Mouse (Mus musculus) limb, embryonic 12.5 days (tissue): ENCODE measurements at regions not wholly inside any gene's neighbourhood (a gene's known extent, or its start where the extent isn't known, plus 50 kb on each side); places are given as distances from the start of the nearest gene placed in this dataset.

ENCODE experiments used
- ATAC-seq: fragments of 200-750 bp; cut with Nextera tagmentation; 2 replicates; pipeline ENCODE4 v1.8.0; 2017; ENCODE audit warnings: low read depth, moderate TSS enrichment; ENCODE audit not compliant: insufficient number of reproducible peaks, insufficient read depth, low FRiP score, low TSS enrichment
- H3K27ac ChIP-seq: fragments of 300-500 bp; sonication (generic); 2 replicates; pipeline ENCODE4 v1.5.1; 2016; ENCODE audit warnings: mild to moderate bottlenecking, moderate library complexity
- H3K27me3 ChIP-seq: fragments of 300-500 bp; sonication (generic); 2 replicates; pipeline ENCODE4 v1.6.1; 2016; ENCODE audit warnings: mild to moderate bottlenecking, moderate library complexity
- H3K36me3 ChIP-seq: fragments of 300-500 bp; sonication (generic); 2 replicates; pipeline ENCODE4 v1.6.1; 2016; ENCODE audit warnings: mild to moderate bottlenecking, moderate library complexity
- H3K4me1 ChIP-seq: fragments of 300-500 bp; sonication (generic); replicated peaks from 2 replicates; pipeline ENCODE4 v1.6.1; 2016
- H3K4me2 ChIP-seq: fragments of 300-500 bp; sonication (generic); 2 replicates; pipeline ENCODE4 v1.6.1; 2016; ENCODE audit warnings: mild to moderate bottlenecking, moderate library complexity
- H3K4me3 ChIP-seq: fragments of 300-500 bp; sonication (generic); replicated peaks from 2 replicates; pipeline ENCODE4 v1.5.1; 2016; ENCODE audit warnings: mild to moderate bottlenecking
- H3K9ac ChIP-seq: fragments of 300-500 bp; sonication (generic); replicated peaks from 2 replicates; pipeline ENCODE4 v1.6.1; 2016; ENCODE audit warnings: mild to moderate bottlenecking, moderate library complexity
- H3K9me3 ChIP-seq: fragments of 300-500 bp; sonication (generic); 2 replicates; pipeline ENCODE4 v1.6.1; 2016; ENCODE audit warnings: mild to moderate bottlenecking, moderate library complexity
- WGBS: fragments of 180-500 bp; shearing (Covaris S2); methylation state at CpG from one replicate; pipeline ENCODE4 v1.1.7; 2016; 5-methylcytosine and 5-hydroxymethylcytosine counted together

GRCm38 (mm10) chr4:152771386-152771785, 293.7 kb upstream of the Kcnab2 start:
- no peak for ATAC-seq
- Histone ChIP-seq H3K4me1 (0 out of 2 replicates have a peak, but pooled peaks cover 6% of the 10 kb centered on the region), H3K4me2 (no peak overlapping the region), H3K9ac (no peak overlapping the region), H3K4me3 (no peak overlapping the region), H3K27ac (no peak overlapping the region), H3K9me3 (0 out of 2 replicates have a peak, but pooled peaks cover 3% of the 10 kb centered on the region), H3K27me3 (no peaks in the 10 kb centered on the region), H3K36me3 (no peaks in the 10 kb centered on the region)
- 69% methylated on average over 7 of the region's 7 CpGs for WGBS

GRCm38 (mm10) chr4:152767372-152767771, 289.7 kb upstream of the Kcnab2 start:
- Histone ChIP-seq H3K27ac (no peak overlapping the region), H3K36me3 (no peaks in the 10 kb centered on the region), H3K9me3 (peaks cover 12% of the 10 kb centered on the region; the same call in 1 of the 2 replicates), H3K4me1 (peaks cover 18% of the 10 kb centered on the region), H3K4me2 (no peak overlapping the region), H3K9ac (no peak overlapping the region), H3K4me3 (no peak overlapping the region), H3K27me3 (no peaks in the 10 kb centered on the region)
- 84% methylated on average over 5 of the region's 5 CpGs for WGBS
- ATAC-seq = no peak

- 33% methylated on average over 6 of the region's 6 CpGs for WGBS
- H3K27ac ChIP-seq = no peak overlapping the region
- no peak overlapping the region for H3K4me2 ChIP-seq
- peaks cover 12% of the 10 kb centered on the region for H3K4me1 ChIP-seq
- H3K9ac ChIP-seq = no peak overlapping the region
- peaks cover 12% of the 10 kb centered on the region; the same call in 1 of the 2 replicates for H3K9me3 ChIP-seq
- no peak overlapping the region for H3K4me3 ChIP-seq
- no peaks in the 10 kb centered on the region for H3K36me3 ChIP-seq
- H3K27me3 ChIP-seq = no peaks in the 10 kb centered on the region
- no peak for ATAC-seq
Measured at GRCm38 (mm10) chr4:152763116-152763515, 285.4 kb upstream of the Kcnab2 start.

- H3K9me3 ChIP-seq = peaks cover 12% of the 10 kb centered on the region; the same call in 1 of the 2 replicates
- H3K4me3 ChIP-seq = no peak overlapping the region
- WGBS = 42% methylated on average over 4 of the region's 4 CpGs
- H3K27ac ChIP-seq = no peak overlapping the region
- H3K9ac ChIP-seq = no peak overlapping the region
- H3K36me3 ChIP-seq = no peaks in the 10 kb centered on the region
- no peaks in the 10 kb centered on the region for H3K27me3 ChIP-seq
- peaks cover 12% of the 10 kb centered on the region for H3K4me1 ChIP-seq
- H3K4me2 ChIP-seq = no peak overlapping the region
- ATAC-seq = no peak
Measured at GRCm38 (mm10) chr4:152762576-152762975, 284.9 kb upstream of the Kcnab2 start.

GRCm38 (mm10) chr4:152757191-152757590, 279.5 kb upstream of the Kcnab2 start:
- no peak overlapping the region for H3K4me3 ChIP-seq
- 91% methylated on average over 5 of the region's 5 CpGs for WGBS
- no peaks in the 10 kb centered on the region for H3K27me3 ChIP-seq
- H3K36me3 ChIP-seq = no peaks in the 10 kb centered on the region
- H3K27ac ChIP-seq = no peak overlapping the region
- H3K4me1 ChIP-seq = no peaks in the 10 kb centered on the region
- no peak overlapping the region for H3K4me2 ChIP-seq
- no peak for ATAC-seq
- H3K9ac ChIP-seq = no peak overlapping the region
- 0 out of 2 replicates have a peak, but pooled peaks cover 1% of the 10 kb centered on the region for H3K9me3 ChIP-seq

- Histone ChIP-seq H3K4me1 (no peaks in the 10 kb centered on the region), H3K36me3 (no peaks in the 10 kb centered on the region), H3K9me3 (0 out of 2 replicates have a peak, but pooled peaks cover 5% of the 10 kb centered on the region), H3K4me2 (no peak overlapping the region), H3K4me3 (no peak overlapping the region), H3K27me3 (no peaks in the 10 kb centered on the region), H3K27ac (no peak overlapping the region), H3K9ac (no peak overlapping the region)
- 77% methylated on average over 10 of the region's 10 CpGs for WGBS
- no peak for ATAC-seq
Measured at GRCm38 (mm10) chr4:152756535-152756934, 278.9 kb upstream of the Kcnab2 start.

GRCm38 (mm10) chr4:152755756-152756155, 278.1 kb upstream of the Kcnab2 start:
- no peak overlapping the region for H3K4me3 ChIP-seq
- no peaks in the 10 kb centered on the region for H3K27me3 ChIP-seq
- H3K4me2 ChIP-seq = no peak overlapping the region
- WGBS = 89% methylated on average over 8 of the region's 8 CpGs
- H3K4me1 ChIP-seq = no peaks in the 10 kb centered on the region
- no peak overlapping the region for H3K27ac ChIP-seq
- H3K36me3 ChIP-seq = no peaks in the 10 kb centered on the region
- no peak overlapping the region for H3K9ac ChIP-seq
- ATAC-seq = no peak
- 0 out of 2 replicates have a peak, but pooled peaks cover 5% of the 10 kb centered on the region for H3K9me3 ChIP-seq

- Histone ChIP-seq H3K27me3 (peaks cover 7% of the 10 kb centered on the region; the same call in 1 of the 2 replicates), H3K27ac (no peak overlapping the region), H3K9me3 (0 out of 2 replicates have a peak, but pooled peaks cover 4% of the 10 kb centered on the region), H3K36me3 (no peaks in the 10 kb centered on the region), H3K9ac (no peak overlapping the region), H3K4me1 (no peaks in the 10 kb centered on the region), H3K4me3 (no peak overlapping the region), H3K4me2 (no peak overlapping the region)
- no peak for ATAC-seq
- WGBS = 43% methylated on average over 11 of the region's 11 CpGs
Measured at GRCm38 (mm10) chr4:152744366-152744765, 266.7 kb upstream of the Kcnab2 start.

- no peak for ATAC-seq
- Histone ChIP-seq H3K4me1 (no peaks in the 10 kb centered on the region), H3K9me3 (no peaks in the 10 kb centered on the region), H3K4me2 (no peak overlapping the region), H3K4me3 (no peak overlapping the region), H3K27me3 (peaks cover 14% of the 10 kb centered on the region; the same call in 1 of the 2 replicates), H3K36me3 (no peaks in the 10 kb centered on the region), H3K9ac (no peak overlapping the region), H3K27ac (no peak overlapping the region)
- WGBS = 77% methylated on average over 2 of the region's 2 CpGs
Measured at GRCm38 (mm10) chr4:152733017-152733416, 255.3 kb upstream of the Kcnab2 start.

GRCm38 (mm10) chr4:152731988-152732387, 254.3 kb upstream of the Kcnab2 start:
- Histone ChIP-seq H3K9me3 (no peaks in the 10 kb centered on the region), H3K27me3 (peaks cover 11% of the 10 kb centered on the region; the same call in 1 of the 2 replicates), H3K9ac (no peak overlapping the region), H3K27ac (no peak overlapping the region), H3K4me3 (no peak overlapping the region), H3K4me1 (no peaks in the 10 kb centered on the region), H3K4me2 (no peak overlapping the region), H3K36me3 (no peaks in the 10 kb centered on the region)
- no peak for ATAC-seq
- 82% methylated on average over 10 of the region's 10 CpGs for WGBS

- Histone ChIP-seq H3K36me3 (no peaks in the 10 kb centered on the region), H3K9ac (no peak overlapping the region), H3K27me3 (peaks cover 13% of the 10 kb centered on the region; the same call in 1 of the 2 replicates), H3K4me2 (no peak overlapping the region), H3K27ac (no peak overlapping the region), H3K9me3 (no peaks in the 10 kb centered on the region), H3K4me1 (0 out of 2 replicates have a peak, but pooled peaks cover 1% of the 10 kb centered on the region), H3K4me3 (no peak overlapping the region)
- WGBS = 66% methylated on average over 10 of the region's 10 CpGs
- ATAC-seq = no peak
Measured at GRCm38 (mm10) chr4:152731082-152731720, 253.5 kb upstream of the Kcnab2 start.

- H3K4me2 ChIP-seq = no peak overlapping the region
- no peak overlapping the region for H3K4me3 ChIP-seq
- no peak overlapping the region for H3K27ac ChIP-seq
- H3K9ac ChIP-seq = no peak overlapping the region
- WGBS = 86% methylated on average over 6 of the region's 6 CpGs
- H3K4me1 ChIP-seq = peaks cover 19% of the 10 kb centered on the region
- no peak for ATAC-seq
- H3K27me3 ChIP-seq = peaks cover 18% of the 10 kb centered on the region
- no peaks in the 10 kb centered on the region for H3K36me3 ChIP-seq
- H3K9me3 ChIP-seq = no peaks in the 10 kb centered on the region
Measured at GRCm38 (mm10) chr4:152729421-152729820, 251.8 kb upstream of the Kcnab2 start.
